Mouse (Mus musculus) heart, postnatal 0 days (tissue): Measurements from ENCODE around the gene P2rx7.

Experiments used
- CTCF ChIP-seq: IDR thresholded peaks from 2 replicates; pipeline ENCODE4 v1.5.1; 2016; ENCODE audit warnings: antibody characterized with exemption, control low read depth, low read depth
- EP300 ChIP-seq: IDR thresholded peaks from 2 replicates; pipeline ENCODE4 v1.6.1; 2016; ENCODE audit warnings: antibody characterized with exemption, low read depth

- TF ChIP-seq CTCF (no peak), EP300 (no peak)
These were observed 37.6 kb downstream of the P2rx7 start for GRCm38 (mm10) chr5:122681276-122681675.
